Comparison of ENCODE assay signal across 8 mouse cellular contexts in the genomic region with DNA sequence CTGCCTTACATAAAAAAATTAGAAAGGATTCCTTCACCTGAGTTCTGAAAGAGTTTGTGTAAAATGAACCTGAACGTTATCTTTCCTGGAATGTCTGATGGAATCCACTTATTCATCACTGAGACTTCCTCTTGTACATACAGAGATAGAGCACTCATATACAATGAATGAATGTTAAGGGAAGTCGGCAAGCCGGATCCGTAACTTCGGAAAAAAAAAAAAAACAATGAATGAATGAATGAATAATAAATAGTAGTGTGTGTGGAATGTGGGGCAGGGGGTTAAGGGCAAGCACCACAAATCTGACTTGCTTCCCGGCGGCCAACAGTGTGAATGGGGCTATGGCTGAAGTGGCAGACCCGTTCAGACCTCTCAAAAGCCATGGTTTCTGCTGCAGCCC. TPM values are rescaled to one million over a fixed set of nuclear protein-coding genes. Genes with fewer than 3 reads are reported as not detected.
DNase-seq lines count a peak whose midpoint lies in the region; ATAC-seq and TF ChIP-seq lines count a peak whose summit lies in the region.

No protein-coding gene starts in this region.

- ATAC-seq in hindbrain, postnatal 0 days: no peak
- no peak for ATAC-seq in hindbrain, embryonic 13.5 days (ENCODE audit: low FRiP score)
- ATAC-seq in common myeloid progenitor, adult 5-6 weeks (replicated peaks; ENCODE audit: low read depth, poor library complexity, severe bottlenecking): peak; percentile 58; the same call in 1 of the 2 replicates
- ATAC-seq in liver, embryonic 16.5 days (ENCODE audit: low read depth): peak; percentile 45; the same call in 1 of the 2 replicates

- H3K27me3 ChIP-seq in hindbrain, postnatal 0 days (ENCODE audit: insufficient read depth, low read length): no peaks in the 10 kb centered on the region
- no peaks in the 10 kb centered on the region for H3K27me3 ChIP-seq in hindbrain, embryonic 13.5 days
- H3K27me3 ChIP-seq in liver, embryonic 16.5 days (ENCODE audit: control insufficient read depth, insufficient read depth, low read depth, low read length): no peaks in the 10 kb centered on the region

- no peaks in the 10 kb centered on the region for H3K9me3 ChIP-seq in hindbrain, postnatal 0 days (ENCODE audit: low read length)
- H3K9me3 ChIP-seq in hindbrain, embryonic 13.5 days: no peaks in the 10 kb centered on the region
- no peaks in the 10 kb centered on the region for H3K9me3 ChIP-seq in liver, embryonic 16.5 days (replicated peaks; ENCODE audit: control insufficient read depth, low read length)

- H3K27ac ChIP-seq in hindbrain, postnatal 0 days: no peak overlapping the region
- no peak overlapping the region for H3K27ac ChIP-seq in hindbrain, embryonic 13.5 days
- no peak overlapping the region for H3K27ac ChIP-seq in liver, embryonic 16.5 days (ENCODE audit: low read length)

- peak; percentile 77 for DNase-seq in hindbrain, postnatal 0 days (ENCODE audit: low spot score)
- DNase-seq in urinary bladder, postnatal 25 days (ENCODE audit: low spot score): peak; percentile 50
- no peak for DNase-seq in urinary bladder, adult 18-20 months (ENCODE audit: low spot score in 2 of 2)
- DNase-seq in left cerebral cortex, adult 11 months (ENCODE audit: low spot score): no peak
- DNase-seq in kidney, adult 9 months: no peak

- no peak overlapping the region for H3K4me2 ChIP-seq in hindbrain, postnatal 0 days (ENCODE audit: low read depth, low read length)
- H3K4me2 ChIP-seq in hindbrain, embryonic 13.5 days: no peak overlapping the region
- H3K4me2 ChIP-seq in liver, embryonic 16.5 days (ENCODE audit: low read depth, low read length): no peak overlapping the region

- no peaks in the 10 kb centered on the region for H3K36me3 ChIP-seq in hindbrain, postnatal 0 days (ENCODE audit: insufficient read depth, low read length)
- no peaks in the 10 kb centered on the region for H3K36me3 ChIP-seq in hindbrain, embryonic 13.5 days
- H3K36me3 ChIP-seq in liver, embryonic 16.5 days (ENCODE audit: control insufficient read depth, insufficient read depth): no peaks in the 10 kb centered on the region

- no peak for TF ChIP-seq CTCF in hindbrain, postnatal 0 days (IDR thresholded peaks at IDR 0.05; ENCODE audit: low read depth)

- no peaks in the 10 kb centered on the region for H3K4me1 ChIP-seq in hindbrain, postnatal 0 days (ENCODE audit: insufficient read depth, low read length)
- 0 out of 2 replicates have a peak, but pooled peaks cover 4% of the 10 kb centered on the region for H3K4me1 ChIP-seq in hindbrain, embryonic 13.5 days (replicated peaks)
- H3K4me1 ChIP-seq in liver, embryonic 16.5 days (ENCODE audit: control insufficient read depth, low read depth, low read length): no peaks in the 10 kb centered on the region

- H3K9ac ChIP-seq in hindbrain, postnatal 0 days (replicated peaks; ENCODE audit: low read length): no peak overlapping the region
- no peak overlapping the region for H3K9ac ChIP-seq in hindbrain, embryonic 13.5 days
- no peak overlapping the region for H3K9ac ChIP-seq in liver, embryonic 16.5 days (ENCODE audit: low read depth, low read length)

- H3K4me3 ChIP-seq in hindbrain, postnatal 0 days (ENCODE audit: low read length): no peak overlapping the region
- H3K4me3 ChIP-seq in hindbrain, embryonic 13.5 days: no peak overlapping the region
- H3K4me3 ChIP-seq in liver, embryonic 16.5 days (ENCODE audit: low read depth, low read length): no peak overlapping the region

- 61% methylated on average over 8 of the region's 8 CpGs for WGBS in hindbrain, postnatal 0 days
- WGBS in hindbrain, embryonic 13.5 days: 66% methylated on average over 8 of the region's 8 CpGs
- 65% methylated on average over 8 of the region's 8 CpGs for WGBS in liver, embryonic 16.5 days (ENCODE audit: insufficient replicate concordance)

RNA-seq across cellular contexts. Expression of a gene that starts 28.2 kb away (rescaled TPM):
- total RNA-seq in hindbrain, postnatal 0 days (2014; rRNA removed): 68.4 and 73.9 TPM in 2 replicates
- polyA plus RNA-seq in hindbrain, postnatal 0 days (2015; fragmentation: Nextera tagmentation; extraction: Ambion mirVana): 48.3 and 52.1 TPM in 2 replicates
- 60.7 and 65.1 TPM in 2 replicates for polyA plus RNA-seq in hindbrain, embryonic 13.5 days (2015; fragmentation: Nextera tagmentation; extraction: Ambion mirVana)
- 0.14 TPM in 1 of 2 replicates, not detected in the other for total RNA-seq in common myeloid progenitor, adult 5-6 weeks (2017)
- 4.9 and 7.0 TPM in 2 replicates for polyA plus RNA-seq in liver, embryonic 16.5 days (2015; fragmentation: Nextera tagmentation; extraction: Ambion mirVana)

RNA-seq across cellular contexts. Expression of a gene that starts 45.7 kb away (rescaled TPM):
- total RNA-seq in hindbrain, postnatal 0 days (2014; rRNA removed): 0.90 and 0.94 TPM in 2 replicates
- polyA plus RNA-seq in hindbrain, postnatal 0 days (2015; fragmentation: Nextera tagmentation; extraction: Ambion mirVana): 0.73 and 0.95 TPM in 2 replicates
- 0.84 and 1.2 TPM in 2 replicates for polyA plus RNA-seq in hindbrain, embryonic 13.5 days (2015; fragmentation: Nextera tagmentation; extraction: Ambion mirVana)
- not detected in 2 replicates for total RNA-seq in common myeloid progenitor, adult 5-6 weeks (2017)
- not detected in 2 replicates for polyA plus RNA-seq in liver, embryonic 16.5 days (2015; fragmentation: Nextera tagmentation; extraction: Ambion mirVana)

RNA-seq across cellular contexts. Expression of a gene that starts 45.8 kb away (rescaled TPM):
- total RNA-seq in hindbrain, postnatal 0 days (2014; rRNA removed): 0.04 and 5.2 TPM in 2 replicates
- polyA plus RNA-seq in hindbrain, postnatal 0 days (2015; fragmentation: Nextera tagmentation; extraction: Ambion mirVana): 0.24 and 0.30 TPM in 2 replicates
- polyA plus RNA-seq in hindbrain, embryonic 13.5 days (2015; fragmentation: Nextera tagmentation; extraction: Ambion mirVana): 0.04 and 0.16 TPM in 2 replicates
- 0.82 TPM in 1 of 2 replicates, not detected in the other for total RNA-seq in common myeloid progenitor, adult 5-6 weeks (2017)
- 0.21 and 0.35 TPM in 2 replicates for polyA plus RNA-seq in liver, embryonic 16.5 days (2015; fragmentation: Nextera tagmentation; extraction: Ambion mirVana)

Comparison
In these comparisons a context has a peak if more than half of its experiments do, and no peak if none do; other contexts are left out.
1. DNase-seq: peak in hindbrain, postnatal 0 days (single experiment) and urinary bladder, postnatal 25 days (single experiment); none in urinary bladder, adult 18-20 months (0 of 2), left cerebral cortex, adult 11 months (single experiment) and kidney, adult 9 months (single experiment).
2. ATAC-seq: peak in common myeloid progenitor, adult 5-6 weeks (single experiment) and liver, embryonic 16.5 days (single experiment); none in hindbrain, postnatal 0 days (single experiment) and hindbrain, embryonic 13.5 days (single experiment).